Mouse (Mus musculus) stomach, postnatal 0 days (tissue): ENCODE data around the gene Rrp1b.

Experiments
- CTCF ChIP-seq: IDR thresholded peaks from 2 replicates; pipeline ENCODE4 v1.5.1; 2016; ENCODE audit warnings: antibody characterized with exemption, low read depth, mild to moderate bottlenecking, moderate library complexity
- EP300 ChIP-seq: optimal IDR thresholded peaks from 2 replicates; pipeline ENCODE3; 2016; ENCODE audit warnings: antibody characterized with exemption

DNA sequence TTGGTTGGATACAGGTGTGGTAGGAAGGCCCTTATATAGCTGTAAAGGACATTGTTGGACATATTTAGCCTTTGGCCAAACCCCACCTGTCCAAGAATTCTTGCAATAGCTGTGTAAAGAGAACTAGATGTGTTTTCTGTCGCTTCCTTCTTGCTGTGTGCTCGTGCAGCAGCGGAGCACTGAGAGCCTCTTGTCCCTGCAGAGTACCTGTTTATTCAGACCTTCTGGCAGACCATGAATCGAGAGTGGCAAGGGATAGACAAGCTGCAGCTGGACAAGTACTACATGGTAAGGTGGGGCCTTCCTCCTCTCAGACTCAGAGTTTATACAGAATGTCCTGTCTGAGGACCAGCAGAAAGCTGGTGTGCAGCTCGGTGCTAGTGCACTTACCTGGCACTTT is 12.5 kb downstream of the Rrp1b start:
- TF ChIP-seq CTCF = no peak
- TF ChIP-seq EP300 = no peak
